Mouse (Mus musculus): ENCODE results near the gene Coro1c.

- TF ChIP-seq CTCF (IDR thresholded peaks at IDR 0.05; ENCODE audit: control insufficient read depth, insufficient read depth, insufficient replicate concordance, low read depth, low read length), result no peak
- no peak for TF ChIP-seq POLR2A (IDR thresholded peaks at IDR 0.05; ENCODE audit: control insufficient read depth, low read depth, low read length)
Measured at GRCm38 (mm10) chr5:113828481-113828880, 80.1 kb downstream of the Coro1c start.

All from testis, adult 2 months (tissue).